Mouse (Mus musculus) spleen, adult 2 months (tissue): ENCODE data around the gene Rangrf. TPM values are rescaled to one million over a fixed set of nuclear protein-coding genes. Genes with fewer than 3 reads are reported as not detected.
"Not testable (repeated sequence)": the region's sequence is repeated elsewhere in the genome, so short reads cannot be mapped to it uniquely, and the experiment has no call there.

ENCODE experiments used
- DNase-seq, 2 experiments: peaks; one replicate each; pipeline versions ENCODE4 v3.0.0 to v3.0.0-alpha.2; 2012 to 2021; ENCODE audit warnings: low spot score in 2 of 2, low read depth in 1 of 2
- H3K27ac ChIP-seq: fragments of 200-500 bp; 2 replicates; pipeline ENCODE4 v1.5.1; 2012; ENCODE audit warnings: low read length, inconsistent platforms; ENCODE audit not compliant: insufficient read depth
- H3K27me3 ChIP-seq: fragments of 200-500 bp; 2 replicates; pipeline ENCODE4 v1.6.1; 2012; ENCODE audit warnings: mild to moderate bottlenecking, moderate library complexity, low read length, inconsistent platforms; ENCODE audit not compliant: control insufficient read depth, insufficient read depth
- H3K36me3 ChIP-seq: fragments of 200-500 bp; 2 replicates; pipeline ENCODE4 v1.6.1; 2012; ENCODE audit warnings: mild to moderate bottlenecking, low read length, inconsistent platforms; ENCODE audit not compliant: control insufficient read depth, insufficient read depth
- H3K4me1 ChIP-seq: fragments of 200-500 bp; 2 replicates; pipeline ENCODE4 v1.6.1; 2011; ENCODE audit warnings: inconsistent platforms; ENCODE audit not compliant: control insufficient read depth, insufficient read depth, insufficient read length
- H3K4me3 ChIP-seq: fragments of 200-500 bp; 2 replicates; pipeline ENCODE4 v1.5.1; 2011; ENCODE audit warnings: mild to moderate bottlenecking, inconsistent platforms; ENCODE audit not compliant: insufficient read depth, insufficient read length; ENCODE audit errors: extremely low read depth
- CTCF ChIP-seq: fragments of 200-500 bp; IDR thresholded peaks from 2 replicates; pipeline ENCODE4 v1.5.1; 2011; ENCODE audit warnings: mild to moderate bottlenecking, inconsistent platforms; ENCODE audit not compliant: insufficient read depth, insufficient read length, insufficient replicate concordance; ENCODE audit errors: extremely low read depth
- POLR2A ChIP-seq: fragments of 200-500 bp; IDR thresholded peaks from 2 replicates; pipeline ENCODE4 v1.6.1; 2011; ENCODE audit warnings: low read depth, low read length, inconsistent platforms
- WGBS: fragments of 180-500 bp; shearing (Covaris S2); methylation state at CpG from one replicate; pipeline ENCODE4 v1.1.7; 2018; 5-methylcytosine and 5-hydroxymethylcytosine counted together
- polyA plus RNA-seq: library from polyadenylated mRNA; depleted of rRNA; stranded (reverse); fragments of >200 nt; gene quantifications from 2 replicates; pipeline ENCODE4 v1.2.3, GENCODE M21; 2012; rRNA removed

The Rangrf gene
- 10.1 and 11.2 TPM in 2 replicates for polyA plus RNA-seq

DNA sequence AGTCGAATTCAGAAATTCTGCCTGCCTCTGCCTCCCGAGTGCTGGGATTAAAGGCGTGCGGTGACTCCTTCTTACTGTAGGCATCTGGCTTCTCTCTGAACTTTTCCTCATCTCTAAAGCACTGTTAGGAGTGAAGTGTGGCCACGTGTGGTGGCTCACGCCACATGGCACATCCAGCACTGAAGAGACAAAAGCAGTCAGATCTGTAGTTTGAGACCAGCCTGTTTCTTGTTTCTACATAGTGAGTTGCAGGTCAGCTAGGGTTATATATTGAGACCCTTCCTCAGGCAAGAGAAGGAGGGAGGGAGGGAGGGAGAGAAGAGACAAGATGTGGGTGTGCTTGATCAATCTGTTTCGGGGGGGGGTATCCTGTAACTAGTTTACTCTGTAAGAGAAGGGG, at the start of gene Rangrf:
Gene Rangrf (minus strand): TSS at position 101 of the 400 bp plus-strand sequence.
- TF ChIP-seq POLR2A (no peak), CTCF (no peak)
- H3K27ac ChIP-seq, result no peak within 1 kb of the TSS
- WGBS, result 86% methylated on average over 7 of the region's 7 CpGs
- no peaks in the 10 kb centered on the region for H3K27me3 ChIP-seq
- no peak within 1 kb of the TSS for H3K4me3 ChIP-seq
- DNase-seq, result no peak
- H3K4me1 ChIP-seq, result peaks cover 4% of the 10 kb centered on the region; the same call in 1 of the 2 replicates
- no peaks in the 10 kb centered on the region for H3K36me3 ChIP-seq

DNA sequence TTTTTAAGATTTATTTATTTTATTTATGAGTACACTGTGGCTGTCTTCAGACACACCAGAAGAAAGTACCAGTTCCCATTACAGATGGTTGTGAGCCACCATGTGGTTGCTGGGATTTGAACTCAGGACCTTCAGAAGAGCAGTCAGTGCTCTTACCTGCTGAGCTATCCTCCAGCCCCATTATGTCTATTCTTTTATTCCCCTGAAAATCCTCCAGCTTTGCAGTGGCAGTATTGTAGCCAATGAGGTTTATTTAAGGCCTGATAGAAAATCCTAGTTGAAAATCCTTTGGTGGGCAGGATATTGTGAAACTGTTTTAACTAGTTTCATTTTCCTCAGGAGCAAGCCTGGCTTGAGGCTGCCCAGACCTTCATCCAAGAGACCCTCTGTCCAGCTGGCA, 45.7 kb upstream of the Rangrf start:
- Histone ChIP-seq H3K27ac (no peak overlapping the region), H3K27me3 (no peaks in the 10 kb centered on the region), H3K36me3 (peaks cover 17% of the 10 kb centered on the region), H3K4me1 (peaks cover 3% of the 10 kb centered on the region; the same call in 1 of the 2 replicates), H3K4me3 (no peak overlapping the region)
- DNase-seq, result no peak
- TF ChIP-seq CTCF, result no peak
- TF ChIP-seq POLR2A, result no peak

DNA sequence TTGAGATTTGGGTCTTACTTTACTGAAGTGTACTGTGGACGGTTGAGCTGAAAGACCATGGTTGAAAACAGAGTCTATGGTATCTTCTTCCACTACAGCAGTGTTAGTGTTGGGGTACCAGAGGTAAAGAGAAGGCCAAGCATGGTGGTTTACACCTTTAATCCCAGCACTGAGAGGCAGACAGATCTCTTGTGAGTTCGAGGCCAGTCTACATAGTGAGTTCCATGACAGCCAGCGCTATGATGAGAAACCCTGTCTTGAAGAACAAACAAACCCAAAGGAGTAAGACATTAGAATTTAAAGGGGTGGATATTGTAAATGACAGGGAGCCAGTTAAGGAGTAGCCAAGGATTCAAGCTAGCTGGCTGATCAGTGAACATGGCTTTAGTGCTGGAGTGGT, 41.8 kb upstream of the Rangrf start:
- Histone ChIP-seq H3K27ac (no peak overlapping the region), H3K36me3 (no peaks in the 10 kb centered on the region; the same call in 1 of the 2 replicates), H3K27me3 (no peaks in the 10 kb centered on the region), H3K4me1 (peaks cover 3% of the 10 kb centered on the region), H3K4me3 (peak overlapping the region; percentile 88; the same call in 1 of the 2 replicates)
- no peak for TF ChIP-seq POLR2A
- TF ChIP-seq CTCF, result no peak
- WGBS, result 55% methylated on average over 3 of the region's 3 CpGs
- DNase-seq, result no peak

DNA sequence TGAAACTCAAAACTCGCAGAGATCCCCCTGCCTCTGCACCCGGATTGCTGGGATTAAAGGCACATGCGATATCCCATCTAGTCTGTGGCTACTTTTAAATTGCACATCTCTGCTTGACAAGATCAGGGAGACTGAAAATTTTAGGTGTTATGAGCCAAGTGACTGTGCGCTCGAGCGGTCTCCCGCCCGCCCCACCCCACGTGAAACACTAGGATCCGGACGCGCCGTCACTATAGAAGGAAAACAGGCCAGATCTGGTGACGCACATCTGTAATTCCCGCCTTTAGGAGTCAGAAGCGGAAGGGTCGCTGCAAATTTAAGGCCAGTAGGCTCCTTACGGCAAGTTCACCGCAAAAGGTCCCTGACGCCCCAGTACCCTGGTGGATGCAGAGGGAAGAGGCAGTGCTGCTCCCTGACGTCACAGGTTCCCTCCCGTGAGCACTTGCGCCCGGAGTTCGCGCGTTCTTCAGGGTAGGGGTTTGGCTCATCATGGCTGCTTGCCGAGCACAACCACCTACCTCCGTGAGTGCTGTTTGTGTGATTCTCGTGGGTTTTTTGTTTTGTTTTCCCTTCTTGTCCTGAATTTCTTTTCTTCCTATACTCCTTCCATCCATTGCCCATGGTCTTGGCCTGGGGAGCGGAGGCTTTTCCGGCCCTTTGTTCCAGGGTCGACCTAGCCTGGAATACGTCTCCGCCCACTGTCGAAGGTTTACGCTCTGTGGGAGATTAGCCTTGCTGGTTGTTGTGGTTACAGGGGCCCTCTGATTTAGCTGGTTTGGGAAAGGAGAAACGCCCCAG, 40.9 kb upstream of the Rangrf start, which contains the start of gene Ctc1:
Gene Ctc1 (plus strand): TSS at position 268 of the 798 bp plus-strand sequence.
- no peaks in the 10 kb centered on the region for H3K27me3 ChIP-seq
- TF ChIP-seq CTCF (peak; percentile 59; the same call in 1 of the 2 replicates), POLR2A (peak; percentile 76)
- peaks cover 5% of the 10 kb centered on the region for H3K4me1 ChIP-seq
- peak within 1 kb of the TSS; percentile 89 for H3K27ac ChIP-seq
- WGBS, result under 1% methylated on average over 38 of the region's 38 CpGs
- peak within 1 kb of the TSS; percentile 88 for H3K4me3 ChIP-seq
- H3K36me3 ChIP-seq, result no peaks in the 10 kb centered on the region
- DNase-seq, result peak; percentile 81 to 89

DNA sequence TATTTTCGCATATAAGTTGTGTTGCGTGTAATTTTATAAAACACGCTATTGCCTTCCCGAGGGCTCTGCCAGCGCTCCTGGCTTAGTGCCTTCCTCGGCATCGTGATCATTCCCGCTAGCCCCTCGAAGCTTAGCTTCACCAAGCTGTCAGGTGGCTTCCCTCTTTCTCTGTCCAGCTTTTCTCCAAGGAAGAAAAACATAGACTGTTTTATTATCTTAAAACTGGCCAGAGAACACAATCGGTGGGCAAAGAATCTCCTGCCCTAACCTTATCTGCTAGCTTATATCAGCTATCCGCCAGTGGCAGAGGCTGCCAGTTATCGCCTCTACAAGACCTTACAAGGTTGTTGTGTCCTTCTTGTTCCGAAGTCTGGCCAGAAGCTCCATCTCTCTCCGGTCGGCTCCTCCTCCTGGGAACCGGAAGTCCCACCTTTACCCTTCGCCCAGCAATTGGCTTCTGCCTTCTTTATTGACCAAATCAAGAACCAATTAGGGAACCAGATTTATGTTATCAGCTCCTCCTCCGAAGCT, 37.2 kb upstream of the Rangrf start:
- H3K27ac ChIP-seq, result peak overlapping the region; percentile 80
- no peaks in the 10 kb centered on the region for H3K36me3 ChIP-seq
- H3K27me3 ChIP-seq, result no peaks in the 10 kb centered on the region
- TF ChIP-seq CTCF (no peak), POLR2A (peak; percentile 68)
- peaks cover 5% of the 10 kb centered on the region for H3K4me1 ChIP-seq
- 1% methylated on average over 18 of the region's 18 CpGs for WGBS
- H3K4me3 ChIP-seq, result peak overlapping the region; percentile 75
- peak; percentile 79 to 81 for DNase-seq

DNA sequence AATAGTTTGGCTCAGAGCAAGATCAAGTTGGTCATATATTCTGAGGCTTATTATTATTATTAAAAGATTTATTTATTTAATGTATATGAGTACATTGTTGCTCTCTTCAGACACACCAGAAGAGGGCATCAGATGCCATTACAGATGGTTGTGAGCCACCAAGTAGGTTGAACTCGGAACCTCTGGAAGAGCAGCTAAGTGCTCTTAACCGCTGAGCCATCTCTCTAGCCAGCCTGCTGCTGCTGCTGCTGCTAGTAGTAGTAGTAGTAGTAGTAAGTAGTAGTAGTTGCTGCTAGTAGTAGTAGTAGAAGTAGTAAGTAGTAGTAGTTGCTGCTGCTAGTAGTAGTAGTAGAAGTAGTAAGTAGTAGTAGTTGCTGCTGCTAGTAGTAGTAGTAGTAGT, 36.5 kb upstream of the Rangrf start:
- H3K4me3 ChIP-seq, H3K36me3 ChIP-seq, H3K4me1 ChIP-seq, DNase-seq, H3K27me3 ChIP-seq, H3K27ac ChIP-seq: not testable (repeated sequence)
- WGBS, result 44% methylated on average over 2 of the region's 2 CpGs
